Mouse (Mus musculus): ENCODE data around the gene Hapln4. TPM values are rescaled to one million over a fixed set of nuclear protein-coding genes. Genes with fewer than 3 reads are reported as not detected.

The Hapln4 gene
- total RNA-seq, 2 experiments from 2014 or later, result 0.24 to 0.36 TPM

GRCm38 (mm10) chr8:70139026-70139857 is 56.0 kb downstream of the Hapln4 start, which contains the start of the genes Rfxank, Borcs8 and Mef2b:
Rfxank (minus strand) TSS chr8:70139154.
Borcs8 (plus strand) TSS chr8:70139499.
Mef2b (plus strand) TSS chr8:70139711.
- DNase-seq, result peak; percentile 99

GRCm38 (mm10) chr8:70139981-70140380 is 56.7 kb downstream of the Hapln4 start:
- peak; percentile 10 for DNase-seq

Small RNAs within 50 kb of the gene (microRNA-seq; reads per million reads assigned to microRNA genes)
- gene Mir7066, result not detected

Other genes with a start within 250 kb of the Hapln4 start
- 1 to 10 TPM in 1 of 2 experiments, under 1 TPM in 1; 0.64 to 1.5 TPM for gene Cilp2, start 195.8 kb upstream of the Hapln4 start, total RNA-seq (2021)
- gene Tssk6, start 181.3 kb upstream of the Hapln4 start, total RNA-seq (2021), result under 1 TPM; 0.79 to 0.84 TPM
- gene Ndufa13, start 180.9 kb upstream of the Hapln4 start, total RNA-seq (2021), result 100 to 1,000 TPM; 237 to 261 TPM
- gene Yjefn3, start 180.7 kb upstream of the Hapln4 start, total RNA-seq (2021), result 1 to 10 TPM; 5.5 TPM
- 10 to 100 TPM; 84.4 to 90.0 TPM for gene Gatad2a, start 87.1 kb upstream of the Hapln4 start, total RNA-seq (2021)
- 10 to 100 TPM; 53.8 to 56.2 TPM for gene Mau2, start 40.7 kb upstream of the Hapln4 start, total RNA-seq (2021)
- gene Sugp1, start 40.6 kb upstream of the Hapln4 start, total RNA-seq (2021), result 10 to 100 TPM; 24.1 to 29.7 TPM
- 1 to 10 TPM; 4.3 to 9.3 TPM for gene Tm6sf2, start 10.5 kb upstream of the Hapln4 start, total RNA-seq (2021)
- gene Ncan, start 37.4 kb downstream of the Hapln4 start, total RNA-seq (2021), result 1 to 10 TPM in 1 of 2 experiments, under 1 TPM in 1; 0.81 to 1.2 TPM
- 10 to 100 TPM; 15.7 to 16.1 TPM for gene Nr2c2ap, start 47.9 kb downstream of the Hapln4 start, total RNA-seq (2021)
- gene Rfxank, start 55.7 kb downstream of the Hapln4 start, total RNA-seq (2021), result 10 to 100 TPM; 18.0 to 23.9 TPM
- gene Borcs8, start 56.0 kb downstream of the Hapln4 start, total RNA-seq (2021), result 10 to 100 TPM; 45.0 to 48.5 TPM
- gene Mef2b, start 56.3 kb downstream of the Hapln4 start, total RNA-seq (2021), result under 1 TPM; 0.36 to 0.54 TPM
- 10 to 100 TPM; 43.1 to 47.0 TPM for gene Tmem161a, start 88.9 kb downstream of the Hapln4 start, total RNA-seq (2021)
- gene Slc25a42, start 128.8 kb downstream of the Hapln4 start, total RNA-seq (2021), result 100 to 1,000 TPM; 124 to 184 TPM
- gene Sugp2, start 150.8 kb downstream of the Hapln4 start, total RNA-seq (2021), result 10 to 100 TPM; 28.9 to 48.5 TPM
- 10 to 100 TPM; 11.2 to 13.2 TPM for gene Armc6, start 151.0 kb downstream of the Hapln4 start, total RNA-seq (2021)
- 10 to 100 TPM; 23.8 to 33.3 TPM for gene Homer3, start 199.4 kb downstream of the Hapln4 start, total RNA-seq (2021)
- 10 to 100 TPM; 63.4 to 67.7 TPM for gene Ddx49, start 219.0 kb downstream of the Hapln4 start, total RNA-seq (2021)
- 100 to 1,000 TPM; 203 to 216 TPM for gene Cope, start 219.1 kb downstream of the Hapln4 start, total RNA-seq (2021)
- gene Cers1, start 232.3 kb downstream of the Hapln4 start, total RNA-seq (2021), result 1 to 10 TPM; 2.3 to 3.7 TPM
- gene Gdf1, start 246.4 kb downstream of the Hapln4 start, total RNA-seq (2021), result 1 to 10 TPM in 1 of 2 experiments, under 1 TPM in 1; 0.88 to 1.2 TPM

Data from adrenal gland, postnatal 10 days (tissue).